Mouse (Mus musculus): ENCODE measurements around the gene Gorasp1. TPM values are rescaled to one million over a fixed set of nuclear protein-coding genes. Genes with fewer than 3 reads are reported as not detected.

Gorasp1 gene
- polyA plus RNA-seq, 1 experiment from 2014 or later, result 30.0 TPM

DNA sequence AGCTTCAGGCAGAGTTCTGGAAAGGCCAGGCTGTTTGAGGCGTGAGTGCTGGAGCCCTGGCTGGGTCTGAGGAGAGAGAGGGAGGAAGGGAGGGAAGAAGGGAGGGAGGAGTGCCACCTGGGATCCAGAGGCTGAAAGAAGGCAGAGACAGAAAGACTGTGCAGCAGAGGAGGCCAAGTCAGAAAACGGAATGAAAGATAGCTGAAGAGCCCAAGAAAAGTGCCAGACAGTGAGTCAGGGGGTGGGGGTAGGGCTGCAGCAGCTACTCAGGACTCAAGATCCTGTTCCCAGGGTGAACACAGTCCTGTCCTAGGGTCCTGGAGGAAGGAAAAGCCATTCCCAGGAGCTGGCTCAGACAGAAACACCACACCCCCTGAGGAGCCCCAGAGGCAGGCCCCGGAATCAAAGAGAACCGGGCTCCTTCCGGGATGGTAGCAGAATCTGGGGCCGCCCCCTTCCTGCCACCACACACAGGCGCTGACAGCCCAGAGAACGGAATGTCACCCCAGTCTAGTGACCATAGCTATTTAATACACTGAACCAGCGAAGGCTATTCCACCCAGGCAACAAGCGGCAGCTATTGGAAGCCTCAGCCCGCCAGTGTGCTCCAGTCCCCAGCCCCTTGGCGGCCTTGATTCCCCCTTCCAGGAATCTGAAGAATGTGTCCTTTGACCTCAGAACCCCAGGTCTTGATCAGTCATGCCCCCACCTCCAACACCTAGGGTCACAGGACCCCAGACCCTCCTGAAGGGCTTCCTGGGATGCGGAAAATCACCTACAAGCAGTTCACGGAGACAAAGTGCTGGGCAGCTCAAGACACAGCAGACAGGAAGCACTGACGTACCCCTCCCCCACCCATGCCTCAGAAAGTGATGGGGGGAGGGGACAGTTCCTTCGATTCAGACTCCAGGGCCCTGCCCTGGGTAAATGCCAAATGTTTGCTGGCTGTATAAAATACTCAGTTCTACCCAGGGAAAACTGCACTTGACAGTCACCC lies 44.1 kb upstream of the Gorasp1 start:
- Histone ChIP-seq H3K4me1 (ENCODE audit: insufficient read depth) (peaks cover 60% of the 10 kb centered on the region), H3K9ac (peak overlapping the region; percentile 49), H3K27ac (ENCODE audit: low read depth) (peak overlapping the region; percentile 98), H3K4me2 (peak overlapping the region; percentile 98), H3K27me3 (ENCODE audit: insufficient read depth, low read length) (no peaks in the 10 kb centered on the region), H3K9me3 (ENCODE audit: low read depth, low read length) (no peaks in the 10 kb centered on the region), H3K36me3 (ENCODE audit: insufficient read depth) (peaks cover 2% of the 10 kb centered on the region; the same call in 1 of the 2 replicates), H3K4me3 (ENCODE audit: low read depth, low read length) (peak overlapping the region; percentile 80)
- no peak for TF ChIP-seq CTCF (IDR thresholded peaks at IDR 0.05; ENCODE audit: low read depth)
- peak; percentile 65 for ATAC-seq (ENCODE audit: insufficient read depth)
- WGBS, result under 1% methylated on average over 16 of the region's 16 CpGs
- DNase-seq, result peak; percentile 93

DNA sequence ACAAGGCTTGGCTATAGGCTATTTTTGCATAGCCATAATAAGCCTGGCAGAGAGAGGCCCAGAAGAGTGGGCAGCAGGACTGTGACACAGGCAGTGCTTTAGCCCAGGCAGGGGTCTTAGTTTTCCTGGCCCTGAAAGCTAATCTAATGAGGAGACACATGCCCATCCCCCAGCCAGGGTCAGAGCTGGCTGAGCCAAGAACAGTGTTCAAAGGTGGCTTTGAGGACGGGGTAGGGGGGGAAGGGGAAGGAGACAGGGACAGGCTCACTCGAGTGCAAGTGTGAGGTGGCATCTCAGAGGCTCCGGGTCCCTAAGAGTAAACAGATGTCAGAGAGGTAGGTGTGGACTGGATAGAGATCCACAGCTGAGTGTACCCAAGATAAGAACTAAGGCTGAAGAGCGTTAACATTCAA lies 43.4 kb upstream of the Gorasp1 start:
- Histone ChIP-seq H3K36me3 (ENCODE audit: insufficient read depth) (peaks cover 3% of the 10 kb centered on the region; the same call in 1 of the 2 replicates), H3K9ac (peak overlapping the region; percentile 49; the same call in 1 of the 2 replicates), H3K9me3 (ENCODE audit: low read depth, low read length) (no peaks in the 10 kb centered on the region), H3K4me1 (ENCODE audit: insufficient read depth) (peaks cover 59% of the 10 kb centered on the region), H3K4me3 (ENCODE audit: low read depth, low read length) (peak overlapping the region; percentile 80), H3K4me2 (peak overlapping the region; percentile 98), H3K27ac (ENCODE audit: low read depth) (peak overlapping the region; percentile 98), H3K27me3 (ENCODE audit: insufficient read depth, low read length) (no peaks in the 10 kb centered on the region)
- DNase-seq (peak; percentile 55), ATAC-seq (ENCODE audit: insufficient read depth) (peak; percentile 13; the same call in 1 of the 2 replicates)
- TF ChIP-seq CTCF (IDR thresholded peaks at IDR 0.05; ENCODE audit: low read depth), result no peak
- WGBS, result 2% methylated on average over 4 of the region's 4 CpGs

DNA sequence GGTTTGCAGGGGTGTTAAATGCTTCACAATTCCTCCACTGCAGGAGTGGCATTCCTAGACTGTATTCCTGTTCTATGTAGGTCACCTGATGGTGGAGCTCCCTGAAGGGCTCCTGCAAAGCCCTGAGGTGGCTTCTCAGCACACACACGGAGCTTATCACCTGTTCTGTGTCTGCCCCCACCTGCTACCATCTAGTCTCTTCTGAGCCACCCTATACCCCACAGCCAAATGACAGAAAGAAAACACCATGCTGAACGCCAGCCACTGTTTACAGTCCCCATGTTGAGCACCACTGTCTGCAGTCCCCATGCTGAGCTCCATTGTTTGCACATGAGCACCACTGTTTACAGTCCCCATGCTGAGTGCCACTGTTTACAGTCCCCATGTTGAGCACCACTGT lies 42.4 kb upstream of the Gorasp1 start:
- Histone ChIP-seq H3K9me3 (ENCODE audit: low read depth, low read length) (no peaks in the 10 kb centered on the region), H3K27me3 (ENCODE audit: insufficient read depth, low read length) (no peaks in the 10 kb centered on the region), H3K4me1 (ENCODE audit: insufficient read depth) (peaks cover 57% of the 10 kb centered on the region), H3K27ac (ENCODE audit: low read depth) (no peak overlapping the region), H3K4me2 (no peak overlapping the region), H3K36me3 (ENCODE audit: insufficient read depth) (peaks cover 8% of the 10 kb centered on the region; the same call in 1 of the 2 replicates), H3K4me3 (ENCODE audit: low read depth, low read length) (no peak overlapping the region), H3K9ac (no peak overlapping the region)
- ATAC-seq (ENCODE audit: insufficient read depth) (no peak), DNase-seq (no peak)
- TF ChIP-seq CTCF (IDR thresholded peaks at IDR 0.05; ENCODE audit: low read depth), result no peak
- 46% methylated on average over 2 of the region's 2 CpGs for WGBS

DNA sequence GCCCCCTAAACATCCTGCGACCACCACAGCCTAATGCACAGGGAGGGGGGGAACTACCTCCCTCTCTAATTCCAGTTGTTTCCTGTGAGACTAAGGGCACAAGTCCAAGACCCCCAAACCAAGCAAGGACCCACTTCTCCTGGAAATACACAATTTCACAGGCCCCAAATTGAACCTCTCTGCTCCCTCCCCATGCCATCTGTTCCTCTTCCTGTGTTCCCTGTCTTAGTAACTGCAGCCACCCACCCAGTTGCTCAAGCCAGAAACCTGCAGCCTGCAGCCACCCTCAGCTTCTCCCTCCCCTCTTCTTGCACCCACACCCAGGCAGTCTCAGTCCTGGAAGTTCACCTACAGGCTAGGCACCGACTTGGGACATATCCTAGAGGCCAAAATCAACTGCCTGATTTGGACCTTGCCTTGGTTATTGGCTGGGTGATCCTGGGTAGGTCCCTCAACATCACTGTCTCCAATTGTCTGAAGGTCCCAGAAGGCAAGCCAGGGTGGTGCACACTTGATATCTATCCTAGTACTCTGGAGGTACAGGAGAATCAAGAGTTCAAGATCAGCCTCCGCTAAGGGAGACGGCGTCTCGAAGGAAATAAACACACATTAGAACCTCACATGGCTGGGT lies 41.6 kb upstream of the Gorasp1 start:
- peaks cover 54% of the 10 kb centered on the region for H3K4me1 ChIP-seq (ENCODE audit: insufficient read depth)
- WGBS, result 72% methylated on average over 6 of the region's 6 CpGs
- DNase-seq, result no peak
- peak overlapping the region; percentile 8; the same call in 1 of the 2 replicates for H3K27ac ChIP-seq (ENCODE audit: low read depth)
- H3K4me3 ChIP-seq (ENCODE audit: low read depth, low read length), result no peak overlapping the region
- no peaks in the 10 kb centered on the region for H3K9me3 ChIP-seq (ENCODE audit: low read depth, low read length)
- no peak for TF ChIP-seq CTCF (IDR thresholded peaks at IDR 0.05; ENCODE audit: low read depth)
- H3K36me3 ChIP-seq (ENCODE audit: insufficient read depth), result peaks cover 12% of the 10 kb centered on the region
- no peak overlapping the region for H3K9ac ChIP-seq
- no peak for ATAC-seq (ENCODE audit: insufficient read depth)
- no peaks in the 10 kb centered on the region for H3K27me3 ChIP-seq (ENCODE audit: insufficient read depth, low read length)
- 0 out of 2 replicates have a peak overlapping the region, but pooled peaks have one; percentile 13 for H3K4me2 ChIP-seq

DNA sequence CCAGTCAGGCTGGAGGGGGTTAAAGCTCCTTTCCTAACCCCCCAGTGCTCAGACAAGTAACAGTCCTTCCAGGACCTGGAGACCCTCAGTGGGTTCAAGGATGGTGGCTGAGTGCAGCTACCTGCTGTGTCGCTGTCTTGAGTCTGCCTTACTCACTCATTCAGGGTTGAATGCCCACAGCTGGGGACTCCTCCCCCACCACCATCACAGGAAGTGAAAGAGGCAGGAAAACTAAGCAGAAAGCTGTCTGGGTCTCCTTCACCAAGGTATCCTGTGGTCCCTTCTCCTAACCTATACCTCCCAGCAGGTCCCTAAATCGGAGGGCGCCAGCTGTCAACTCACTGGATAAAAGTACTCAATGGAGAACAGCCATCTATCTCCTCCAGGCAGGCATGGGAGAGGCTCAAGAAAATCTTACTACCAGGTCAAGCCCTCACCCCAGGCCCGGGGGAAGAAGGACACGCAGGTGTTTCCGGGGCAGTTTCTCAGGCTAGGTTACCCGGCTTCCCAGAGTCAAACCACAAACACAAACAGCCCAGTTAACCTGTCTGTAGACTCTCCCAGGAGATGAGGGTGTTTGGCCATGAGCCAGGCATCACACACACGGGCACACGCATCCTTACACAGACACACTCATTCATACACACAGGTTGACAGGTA lies 40.9 kb upstream of the Gorasp1 start:
- no peak for DNase-seq
- no peak overlapping the region for H3K9ac ChIP-seq
- no peaks in the 10 kb centered on the region for H3K27me3 ChIP-seq (ENCODE audit: insufficient read depth, low read length)
- H3K4me2 ChIP-seq, result peak overlapping the region; percentile 13
- H3K9me3 ChIP-seq (ENCODE audit: low read depth, low read length), result no peaks in the 10 kb centered on the region
- peaks cover 18% of the 10 kb centered on the region for H3K36me3 ChIP-seq (ENCODE audit: insufficient read depth)
- no peak for ATAC-seq (ENCODE audit: insufficient read depth)
- TF ChIP-seq CTCF (IDR thresholded peaks at IDR 0.05; ENCODE audit: low read depth), result no peak
- peak overlapping the region; percentile 8; the same call in 1 of the 2 replicates for H3K27ac ChIP-seq (ENCODE audit: low read depth)
- WGBS, result 43% methylated on average over 9 of the region's 9 CpGs
- H3K4me1 ChIP-seq (ENCODE audit: insufficient read depth), result peaks cover 54% of the 10 kb centered on the region
- no peak overlapping the region for H3K4me3 ChIP-seq (ENCODE audit: low read depth, low read length)

DNA sequence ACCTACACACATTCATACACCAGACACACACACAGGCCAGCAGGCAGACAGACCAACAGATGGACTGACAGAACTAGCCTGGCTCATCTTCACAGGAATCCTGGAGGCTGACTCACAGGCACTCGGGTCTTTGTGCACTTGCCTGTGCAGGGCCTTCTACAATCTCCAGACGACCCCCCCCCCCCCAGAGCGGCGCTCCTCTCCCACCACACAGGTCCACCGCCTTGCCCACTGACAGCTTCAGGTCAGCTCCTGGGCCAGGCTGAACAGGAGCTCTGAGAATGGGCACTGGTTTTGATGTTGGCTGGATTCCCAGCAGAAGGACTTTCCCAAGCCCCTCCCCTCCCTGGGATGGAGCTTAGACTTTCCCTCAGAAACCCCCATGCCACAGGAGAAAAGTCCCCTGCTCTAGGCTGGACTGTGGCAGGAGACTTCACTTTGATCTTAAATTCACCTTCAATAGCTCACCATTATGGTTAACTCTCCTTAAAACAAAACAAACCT lies 40.2 kb upstream of the Gorasp1 start:
- no peak for TF ChIP-seq CTCF (IDR thresholded peaks at IDR 0.05; ENCODE audit: low read depth)
- H3K27ac ChIP-seq (ENCODE audit: low read depth), result no peak overlapping the region
- H3K4me3 ChIP-seq (ENCODE audit: low read depth, low read length), result no peak overlapping the region
- peaks cover 25% of the 10 kb centered on the region for H3K36me3 ChIP-seq (ENCODE audit: insufficient read depth)
- no peaks in the 10 kb centered on the region for H3K9me3 ChIP-seq (ENCODE audit: low read depth, low read length)
- no peaks in the 10 kb centered on the region for H3K27me3 ChIP-seq (ENCODE audit: insufficient read depth, low read length)
- H3K4me2 ChIP-seq, result peak overlapping the region; percentile 13
- H3K4me1 ChIP-seq (ENCODE audit: insufficient read depth), result peaks cover 53% of the 10 kb centered on the region
- DNase-seq (peak; percentile 69), ATAC-seq (ENCODE audit: insufficient read depth) (no peak)
- WGBS, result 14% methylated on average over 5 of the region's 5 CpGs
- H3K9ac ChIP-seq, result no peak overlapping the region

All from lung, embryonic 14.5 days (tissue).